Mouse (Mus musculus) neural tube, embryonic 11.5 days (tissue): ENCODE data around the gene Ttc23. TPM values are rescaled to one million over a fixed set of nuclear protein-coding genes. Genes with fewer than 3 reads are reported as not detected.

Experiments
- ATAC-seq: fragments of 200-750 bp; cut with Nextera tagmentation; 2 replicates; pipeline ENCODE4 v1.8.0; 2017; ENCODE audit warnings: moderate number of reproducible peaks, mild to moderate bottlenecking, moderate TSS enrichment, moderate library complexity; ENCODE audit not compliant: insufficient read depth, low FRiP score, low TSS enrichment
- DNase-seq: peaks from one replicate; pipeline ENCODE4 v3.0.0-alpha.2; 2015; ENCODE audit warnings: low spot score
- H3K27ac ChIP-seq: fragments of 300-500 bp; sonication (generic); 2 replicates; pipeline ENCODE4 v1.5.1; 2014; ENCODE audit warnings: low read depth, mild to moderate bottlenecking, low read length
- H3K27me3 ChIP-seq: fragments of 300-500 bp; sonication (generic); 2 replicates; pipeline ENCODE4 v1.6.1; 2014; ENCODE audit warnings: mild to moderate bottlenecking, low read length, mixed read lengths; ENCODE audit not compliant: control insufficient read depth, insufficient read depth
- H3K36me3 ChIP-seq: fragments of 300-500 bp; sonication (generic); 2 replicates; pipeline ENCODE4 v1.6.1; 2014; ENCODE audit warnings: mild to moderate bottlenecking, low read length, moderate library complexity, mixed read lengths; ENCODE audit not compliant: control insufficient read depth, insufficient read depth
- H3K4me1 ChIP-seq: fragments of 300-500 bp; sonication (generic); 2 replicates; pipeline ENCODE4 v1.6.1; 2014; ENCODE audit warnings: low read length, mixed read lengths; ENCODE audit not compliant: control insufficient read depth, insufficient read depth
- H3K4me2 ChIP-seq: fragments of 300-500 bp; sonication (generic); 2 replicates; pipeline ENCODE4 v1.6.1; 2014; ENCODE audit warnings: low read depth, mild to moderate bottlenecking, moderate library complexity
- H3K4me3 ChIP-seq: fragments of 300-500 bp; sonication (generic); 2 replicates; pipeline ENCODE4 v1.5.1; 2014; ENCODE audit warnings: low read depth, low read length
- H3K9ac ChIP-seq: fragments of 300-500 bp; sonication (generic); 2 replicates; pipeline ENCODE4 v1.6.1; 2014; ENCODE audit warnings: mild to moderate bottlenecking, low read length
- H3K9me3 ChIP-seq: fragments of 300-500 bp; sonication (generic); 2 replicates; pipeline ENCODE4 v1.6.1; 2016; ENCODE audit warnings: low read length; ENCODE audit not compliant: control insufficient read depth
- WGBS: fragments of 180-500 bp; shearing (Covaris S2); extraction: QIAGEN DNeasy Blood & Tissue Kit; methylation state at CpG from one replicate; pipeline ENCODE4 v1.1.7; 2014; 5-methylcytosine and 5-hydroxymethylcytosine counted together
- polyA plus RNA-seq: library from polyadenylated mRNA; unstranded; fragments of >200 nt; fragmentation: Nextera tagmentation; extraction: Ambion mirVana; gene quantifications from 2 replicates; pipeline ENCODE4 v1.2.1, GENCODE M21; 2014

Gene Ttc23
- polyA plus RNA-seq, 1 experiment from 2014 or later: 35.4 TPM

DNA sequence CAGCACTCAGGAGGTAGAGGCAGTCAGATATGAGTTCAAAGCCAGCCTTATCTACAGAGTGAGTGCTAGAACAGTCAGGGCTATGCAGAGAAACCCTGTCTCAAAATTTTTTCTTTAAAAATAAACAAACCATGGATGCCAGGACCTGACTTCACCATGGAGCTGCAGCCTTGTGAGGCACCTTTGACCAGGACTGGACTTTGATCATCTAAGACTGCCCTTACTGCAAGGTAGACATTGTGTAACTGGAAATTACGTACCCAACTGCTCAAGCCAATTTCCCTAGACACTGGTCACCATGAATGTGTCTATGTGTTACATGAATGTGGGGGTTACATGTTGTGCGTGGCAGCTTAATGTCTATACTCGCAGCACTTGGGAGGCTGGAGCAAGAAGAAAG is 13.0 kb upstream of the Ttc23 start:
- no peak overlapping the region for H3K27ac ChIP-seq
- no peak overlapping the region for H3K4me3 ChIP-seq
- ATAC-seq: no peak
- no peaks in the 10 kb centered on the region for H3K27me3 ChIP-seq
- no peaks in the 10 kb centered on the region for H3K4me1 ChIP-seq
- peaks cover 2% of the 10 kb centered on the region; the same call in 1 of the 2 replicates for H3K36me3 ChIP-seq
- H3K4me2 ChIP-seq: no peak overlapping the region
- no peaks in the 10 kb centered on the region for H3K9me3 ChIP-seq
- no peak for DNase-seq
- no peak overlapping the region for H3K9ac ChIP-seq
- 93% methylated on average over 3 of the region's 3 CpGs for WGBS

DNA sequence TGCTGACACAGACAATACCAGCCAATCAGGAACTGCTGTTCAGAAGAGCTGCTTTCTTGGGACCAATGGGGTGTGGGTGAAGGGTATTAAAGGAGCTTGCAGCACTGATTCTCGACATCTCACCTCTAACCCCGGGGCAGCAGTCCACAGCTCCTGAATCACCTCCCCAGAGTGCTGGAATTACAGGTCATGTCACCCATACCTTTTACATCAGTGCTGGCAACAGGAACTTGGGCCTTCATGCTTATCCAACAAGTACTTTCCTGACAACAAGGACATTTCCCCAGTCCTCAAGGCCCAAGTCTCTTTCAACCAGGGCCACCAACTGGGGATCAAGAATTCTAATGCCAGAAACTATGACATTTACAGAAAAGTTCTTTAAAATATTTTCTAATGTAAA is 11.0 kb upstream of the Ttc23 start:
- ATAC-seq: no peak
- DNase-seq: no peak
- Histone ChIP-seq H3K27me3 (no peaks in the 10 kb centered on the region), H3K4me1 (no peaks in the 10 kb centered on the region), H3K36me3 (peaks cover 2% of the 10 kb centered on the region; the same call in 1 of the 2 replicates), H3K9me3 (no peaks in the 10 kb centered on the region), H3K4me2 (no peak overlapping the region), H3K4me3 (no peak overlapping the region), H3K9ac (no peak overlapping the region), H3K27ac (no peak overlapping the region)
- WGBS: 70% methylated on average over 2 of the region's 2 CpGs

DNA sequence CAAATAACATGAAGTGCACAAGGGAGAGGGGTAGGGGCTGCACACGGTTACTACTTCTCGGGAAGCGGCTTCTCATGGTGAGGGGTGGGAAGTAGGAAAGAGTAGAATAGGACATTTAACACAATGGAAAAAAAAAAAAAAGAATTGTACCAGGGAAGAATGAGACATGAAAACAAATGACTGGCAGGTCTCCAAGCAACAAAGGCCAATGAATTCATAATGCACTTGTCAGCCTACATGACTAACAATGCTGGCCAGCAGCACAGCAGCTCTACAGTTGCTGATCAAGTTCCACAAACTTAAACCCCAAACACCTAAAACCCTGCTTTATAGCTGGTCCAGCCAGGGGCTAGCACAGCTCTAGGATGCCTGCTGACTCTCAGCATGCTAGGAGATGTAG is 8.2 kb upstream of the Ttc23 start:
- Histone ChIP-seq H3K4me1 (no peaks in the 10 kb centered on the region), H3K36me3 (no peaks in the 10 kb centered on the region), H3K27ac (no peak overlapping the region), H3K4me3 (no peak overlapping the region), H3K27me3 (no peaks in the 10 kb centered on the region), H3K9me3 (no peaks in the 10 kb centered on the region), H3K9ac (no peak overlapping the region), H3K4me2 (no peak overlapping the region)
- ATAC-seq (no peak), DNase-seq (no peak)
- 70% methylated on average over 3 of the region's 3 CpGs for WGBS

DNA sequence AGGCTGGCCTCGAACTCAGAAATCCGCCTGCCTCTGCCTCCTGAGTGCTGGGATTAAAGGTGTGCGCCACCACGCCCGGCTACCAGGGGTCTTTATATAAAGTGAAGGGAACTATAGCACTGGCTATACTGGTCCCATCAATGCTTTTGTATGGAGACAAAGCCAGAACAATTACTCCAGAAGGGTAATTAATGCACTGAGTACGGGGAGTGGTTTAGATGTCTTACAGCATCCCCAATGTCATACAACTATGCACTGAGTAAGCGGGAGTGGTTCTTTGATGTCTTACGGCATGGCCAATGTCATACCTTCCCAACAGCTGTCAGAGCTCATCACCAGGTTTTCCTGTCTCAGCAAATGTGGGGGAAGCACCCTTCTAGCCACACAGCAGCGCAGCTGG is 4.3 kb upstream of the Ttc23 start:
- DNase-seq (no peak), ATAC-seq (no peak)
- 95% methylated on average over 9 of the region's 9 CpGs for WGBS
- peaks cover 2% of the 10 kb centered on the region; the same call in 1 of the 2 replicates for H3K4me1 ChIP-seq
- H3K27ac ChIP-seq: no peak overlapping the region
- no peak overlapping the region for H3K9ac ChIP-seq
- H3K36me3 ChIP-seq: no peaks in the 10 kb centered on the region
- no peak overlapping the region for H3K4me2 ChIP-seq
- H3K9me3 ChIP-seq: no peaks in the 10 kb centered on the region
- no peaks in the 10 kb centered on the region for H3K27me3 ChIP-seq
- H3K4me3 ChIP-seq: no peak overlapping the region

DNA sequence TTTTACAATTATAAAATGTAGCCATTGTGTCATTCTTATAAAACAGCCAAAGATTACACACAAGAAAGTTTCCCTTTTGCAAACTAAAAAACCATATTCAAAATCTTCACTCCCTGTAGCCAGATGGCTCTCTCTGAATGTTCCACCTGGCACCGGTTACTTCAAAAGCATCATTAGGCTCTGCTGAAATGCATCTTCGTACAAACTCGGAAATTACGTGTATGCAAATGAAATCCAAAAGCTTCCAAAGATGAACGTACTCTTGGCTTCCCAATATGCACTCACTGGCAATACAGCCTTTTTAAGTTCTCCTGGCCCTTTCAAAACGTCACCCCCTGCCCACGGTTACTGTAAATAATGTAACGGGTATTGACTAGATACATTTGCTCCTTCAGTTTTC is 2.9 kb upstream of the Ttc23 start:
- Histone ChIP-seq H3K27ac (no peak overlapping the region), H3K9me3 (no peaks in the 10 kb centered on the region), H3K9ac (peak overlapping the region; percentile 62), H3K4me3 (peak overlapping the region; percentile 53), H3K27me3 (no peaks in the 10 kb centered on the region), H3K4me2 (peak overlapping the region; percentile 41), H3K4me1 (peaks cover 2% of the 10 kb centered on the region; the same call in 1 of the 2 replicates), H3K36me3 (no peaks in the 10 kb centered on the region)
- DNase-seq: no peak
- 49% methylated on average over 8 of the region's 8 CpGs for WGBS
- ATAC-seq: no peak

DNA sequence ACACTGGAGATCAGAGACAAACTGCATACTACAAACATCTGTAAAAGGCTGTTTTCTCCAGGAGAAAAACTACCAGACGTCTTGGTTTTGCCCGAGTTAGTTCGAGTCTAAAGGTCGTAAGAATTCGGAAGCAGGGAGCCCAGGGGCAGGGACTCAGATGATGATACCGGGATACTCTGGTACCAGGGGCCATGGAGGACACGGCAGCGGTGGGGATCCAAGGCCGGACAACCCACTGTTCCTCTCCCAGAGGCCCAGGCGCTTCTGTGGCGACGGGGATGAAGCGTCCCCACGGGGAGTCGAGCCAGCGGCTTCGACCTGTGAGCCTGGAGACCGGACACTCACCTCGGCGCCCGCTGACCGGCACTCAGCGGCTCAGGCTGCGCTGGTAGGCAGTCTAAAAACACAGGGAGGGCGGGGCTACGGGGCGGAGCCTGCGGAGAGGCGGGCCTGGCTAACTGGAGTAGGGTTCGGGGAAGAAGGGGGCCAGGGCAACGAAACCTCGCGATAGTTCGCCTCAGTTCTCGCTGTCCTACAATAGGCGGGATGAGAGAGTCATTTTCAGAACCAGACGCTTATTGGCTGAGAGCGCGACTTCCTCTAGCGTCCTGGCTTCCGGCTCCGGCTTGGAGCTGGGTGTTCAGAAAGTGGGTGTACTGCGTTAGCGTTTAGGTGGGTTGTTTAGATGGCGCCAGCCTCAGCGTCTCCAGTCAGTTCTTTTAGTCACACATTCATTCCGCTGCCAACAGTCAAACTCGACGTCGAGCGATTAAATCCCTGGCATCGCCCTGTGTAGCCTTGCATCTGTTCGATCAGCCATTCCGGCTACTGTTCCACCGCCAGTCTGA is 2.2 kb upstream of the Ttc23 start, which contains the start of gene Lrrc28:
Gene Lrrc28, minus strand, starts transcription at position 436 of the 848 bp plus-strand sequence.
- Histone ChIP-seq H3K9me3 (no peaks in the 10 kb centered on the region), H3K9ac (peak within 1 kb of the TSS; percentile 62), H3K27me3 (no peaks in the 10 kb centered on the region), H3K4me3 (peak within 1 kb of the TSS; percentile 53), H3K36me3 (no peaks in the 10 kb centered on the region), H3K27ac (peak within 1 kb of the TSS; percentile 71), H3K4me1 (peaks cover 5% of the 10 kb centered on the region; the same call in 1 of the 2 replicates), H3K4me2 (peak within 1 kb of the TSS; percentile 62)
- WGBS: under 1% methylated on average over 55 of the region's 55 CpGs
- ATAC-seq (peak; percentile 99), DNase-seq (peak; percentile 98)

DNA sequence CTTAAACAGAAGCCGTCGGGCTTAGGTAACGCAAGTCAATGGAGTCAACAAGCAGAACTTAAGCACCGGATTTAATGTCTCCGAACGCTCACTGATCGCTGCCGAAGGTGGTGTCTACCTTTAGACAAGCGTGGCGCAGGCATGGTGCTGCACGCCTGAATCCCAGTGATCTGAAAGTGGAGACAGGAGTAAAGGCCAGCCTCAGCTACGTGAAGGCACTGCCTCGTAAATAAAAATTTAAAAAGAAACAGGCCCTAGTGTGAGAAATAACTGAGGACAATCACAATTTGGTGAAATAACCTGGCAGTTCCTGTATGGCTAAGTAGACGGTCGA is 1.6 kb upstream of the Ttc23 start:
- under 1% methylated on average over 15 of the region's 15 CpGs for WGBS

DNA sequence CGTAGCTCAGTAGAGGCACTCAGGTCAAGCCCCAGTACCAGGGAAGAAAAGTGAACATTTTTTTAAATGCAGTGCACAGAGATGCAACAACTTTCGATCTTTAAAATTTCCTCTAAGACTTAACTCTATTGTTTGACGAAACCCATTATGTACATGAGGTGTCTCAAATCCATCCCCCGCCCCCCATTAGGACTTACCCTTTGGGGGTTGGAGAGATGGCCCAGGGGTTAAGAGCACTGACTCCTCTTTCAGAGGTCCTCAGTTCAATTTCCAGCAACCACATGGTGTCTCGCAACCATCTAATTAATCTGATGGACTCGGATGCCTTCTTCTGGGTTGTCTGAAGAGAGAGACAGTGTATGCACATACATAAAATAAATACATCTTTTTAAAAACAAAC is 1.1 kb upstream of the Ttc23 start:
- ATAC-seq (no peak), DNase-seq (no peak)
- Histone ChIP-seq H3K9ac (peak overlapping the region; percentile 62), H3K4me1 (peaks cover 5% of the 10 kb centered on the region; the same call in 1 of the 2 replicates), H3K9me3 (no peaks in the 10 kb centered on the region), H3K4me3 (peak overlapping the region; percentile 53), H3K36me3 (no peaks in the 10 kb centered on the region), H3K27ac (peak overlapping the region; percentile 71; the same call in 1 of the 2 replicates), H3K4me2 (peak overlapping the region; percentile 62), H3K27me3 (no peaks in the 10 kb centered on the region)
- WGBS: 9% methylated on average over 6 of the region's 6 CpGs

More for the DNA sequence above, 1.6 kb upstream of the Ttc23 start:
- Histone ChIP-seq H3K4me2 (peak overlapping the region; percentile 62), H3K27me3 (no peaks in the 10 kb centered on the region), H3K4me1 (peaks cover 5% of the 10 kb centered on the region; the same call in 1 of the 2 replicates), H3K4me3 (peak overlapping the region; percentile 53), H3K9me3 (no peaks in the 10 kb centered on the region), H3K27ac (peak overlapping the region; percentile 71), H3K36me3 (no peaks in the 10 kb centered on the region), H3K9ac (peak overlapping the region; percentile 62)
- ATAC-seq (no peak), DNase-seq (no peak)

DNA sequence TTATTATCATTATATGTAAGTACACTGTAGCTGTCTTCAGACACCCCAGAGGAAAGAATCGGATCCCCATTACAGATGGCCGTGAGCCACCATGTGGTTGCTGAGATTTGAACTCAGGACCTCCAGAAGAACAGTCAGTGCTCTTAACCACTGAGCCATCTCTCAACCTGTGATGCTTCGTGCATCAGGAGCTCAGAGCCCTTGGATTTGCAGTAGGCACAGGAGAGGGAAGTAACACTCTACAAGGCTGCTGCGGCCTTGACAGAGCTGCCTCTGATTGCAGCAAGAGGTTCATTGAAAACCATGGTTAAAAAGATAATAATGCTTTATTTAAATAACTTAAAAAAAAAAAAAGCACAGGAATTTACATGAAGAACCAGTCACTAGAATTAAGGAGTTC is 1.2 kb downstream of the Ttc23 start:
- Histone ChIP-seq H3K9ac (no peak overlapping the region), H3K4me3 (0 out of 2 replicates have a peak overlapping the region, but pooled peaks have one; percentile 50), H3K27me3 (no peaks in the 10 kb centered on the region), H3K27ac (no peak overlapping the region), H3K9me3 (no peaks in the 10 kb centered on the region), H3K4me1 (peaks cover 5% of the 10 kb centered on the region; the same call in 1 of the 2 replicates), H3K36me3 (no peaks in the 10 kb centered on the region), H3K4me2 (peak overlapping the region; percentile 30)
- ATAC-seq: no peak
- WGBS: 77% methylated on average over 4 of the region's 4 CpGs
- DNase-seq: no peak
